Mouse (Mus musculus): Measurements from ENCODE around the gene Ctsll3. TPM values are rescaled to one million over a fixed set of nuclear protein-coding genes. Genes with fewer than 3 reads are reported as not detected.

The Ctsll3 gene
- polyA plus RNA-seq (2016; fragmentation: Nextera tagmentation; extraction: Ambion mirVana) = not detected in 2 replicates

DNA sequence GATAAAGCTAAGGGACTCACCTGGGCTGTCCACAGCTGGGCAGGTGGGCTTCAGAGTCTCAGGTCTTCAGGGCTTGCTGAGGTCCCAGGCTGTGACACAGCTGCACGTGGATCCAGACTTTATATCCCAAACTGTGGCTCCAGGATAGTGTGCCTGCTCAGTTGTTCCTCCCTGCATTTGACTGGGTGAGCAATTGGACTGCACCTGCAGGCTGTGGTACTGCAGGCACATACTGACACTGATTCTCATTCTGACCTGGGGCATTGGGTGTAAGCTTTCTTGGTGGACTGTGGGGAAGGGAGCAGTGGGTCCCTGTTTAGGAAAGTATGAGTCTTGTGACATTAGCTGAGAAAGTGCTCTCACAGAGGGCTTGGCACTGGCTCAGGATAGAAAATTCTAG lies at the start of gene Ctsll3:
Ctsll3 (minus strand) TSS at position 101 of the 400 bp plus-strand sequence.
- Histone ChIP-seq H3K4me3 (no peak within 1 kb of the TSS), H3K4me1 (replicated peaks) (no peaks in the 10 kb centered on the region), H3K36me3 (no peaks in the 10 kb centered on the region), H3K9me3 (no peaks in the 10 kb centered on the region), H3K27me3 (ENCODE audit: insufficient read depth, poor library complexity, severe bottlenecking) (no peaks in the 10 kb centered on the region), H3K27ac (no peak within 1 kb of the TSS)
- DNase-seq (ENCODE audit: low spot score) = no peak
- WGBS = 67% methylated on average over 1 of the region's 1 CpGs

DNA sequence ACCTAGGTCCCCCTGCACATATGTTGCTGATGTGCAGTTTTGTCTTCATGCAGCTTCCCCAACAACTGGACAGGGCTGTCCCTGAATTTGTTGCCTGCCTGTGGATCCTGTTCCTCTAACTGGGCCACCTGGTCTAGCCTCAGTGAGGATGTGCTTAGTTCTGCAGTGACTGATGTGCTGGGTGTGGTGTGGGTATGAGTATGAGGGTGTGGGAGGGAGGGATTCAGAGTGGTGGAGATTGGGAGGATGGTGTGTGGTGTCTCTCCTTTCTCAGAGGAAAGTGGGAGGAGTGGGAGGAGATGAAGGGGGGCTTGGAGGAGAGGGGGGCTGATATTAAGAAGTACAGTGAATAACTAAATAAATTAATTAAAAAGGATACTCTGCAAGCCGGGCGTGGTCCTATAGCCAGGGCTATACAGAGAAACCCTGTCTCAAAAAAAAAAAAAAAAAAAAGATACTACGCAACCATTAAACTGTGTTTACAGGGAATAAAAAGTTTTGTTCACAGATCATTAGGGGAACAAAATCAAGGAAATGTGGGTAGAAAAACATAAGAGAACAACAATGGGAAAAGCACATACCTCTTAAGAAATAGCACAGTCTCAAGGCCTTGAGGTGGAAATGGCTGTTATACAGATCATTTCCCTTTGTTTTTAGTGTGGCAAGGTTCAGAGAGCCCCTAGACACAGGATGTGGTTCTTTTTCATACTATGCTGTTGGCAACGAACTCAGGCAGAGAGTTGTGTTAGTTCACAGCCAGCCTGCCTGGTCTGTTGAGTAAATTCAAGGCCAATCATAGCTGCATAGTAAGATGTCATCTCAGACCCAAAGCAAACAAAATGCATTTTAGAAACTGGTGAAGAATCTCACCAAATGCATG lies 45.8 kb upstream of the Ctsll3 start:
- no peaks in the 10 kb centered on the region for H3K9me3 ChIP-seq
- H3K4me1 ChIP-seq (replicated peaks) = no peaks in the 10 kb centered on the region
- H3K27me3 ChIP-seq (ENCODE audit: insufficient read depth, poor library complexity, severe bottlenecking) = no peaks in the 10 kb centered on the region
- no peaks in the 10 kb centered on the region for H3K36me3 ChIP-seq
- no peak overlapping the region for H3K4me3 ChIP-seq
- whole genome bisulfite sequencing = 88% methylated on average over 4 of the region's 4 CpGs
- no peak for DNase-seq (ENCODE audit: low spot score)
- no peak overlapping the region for H3K27ac ChIP-seq

DNA sequence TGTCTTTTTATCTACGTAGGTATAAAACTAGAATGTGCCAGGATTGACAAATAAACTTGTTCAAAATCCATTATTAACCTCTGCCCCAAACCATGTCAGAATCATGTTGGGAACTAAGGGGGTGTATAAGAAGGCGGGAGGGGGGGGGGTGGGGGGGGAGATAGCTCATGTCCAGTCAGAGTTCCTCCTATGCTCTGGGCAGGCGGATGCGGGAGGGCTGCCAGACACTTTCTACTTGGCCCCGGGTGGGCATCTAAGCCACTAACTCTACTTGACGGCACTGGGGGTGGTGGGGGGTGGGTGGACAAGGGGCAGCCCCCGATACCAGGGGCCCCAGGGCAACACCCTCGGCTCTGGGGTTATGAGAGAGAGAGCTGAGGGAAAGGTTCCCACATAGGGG lies 40.5 kb upstream of the Ctsll3 start:
- no peaks in the 10 kb centered on the region for H3K36me3 ChIP-seq
- 87% methylated on average over 8 of the region's 8 CpGs for WGBS
- no peak overlapping the region for H3K27ac ChIP-seq
- H3K4me3 ChIP-seq = no peak overlapping the region
- H3K9me3 ChIP-seq = no peaks in the 10 kb centered on the region
- DNase-seq (ENCODE audit: low spot score) = no peak
- no peaks in the 10 kb centered on the region for H3K27me3 ChIP-seq (ENCODE audit: insufficient read depth, poor library complexity, severe bottlenecking)
- no peaks in the 10 kb centered on the region for H3K4me1 ChIP-seq (replicated peaks)

DNA sequence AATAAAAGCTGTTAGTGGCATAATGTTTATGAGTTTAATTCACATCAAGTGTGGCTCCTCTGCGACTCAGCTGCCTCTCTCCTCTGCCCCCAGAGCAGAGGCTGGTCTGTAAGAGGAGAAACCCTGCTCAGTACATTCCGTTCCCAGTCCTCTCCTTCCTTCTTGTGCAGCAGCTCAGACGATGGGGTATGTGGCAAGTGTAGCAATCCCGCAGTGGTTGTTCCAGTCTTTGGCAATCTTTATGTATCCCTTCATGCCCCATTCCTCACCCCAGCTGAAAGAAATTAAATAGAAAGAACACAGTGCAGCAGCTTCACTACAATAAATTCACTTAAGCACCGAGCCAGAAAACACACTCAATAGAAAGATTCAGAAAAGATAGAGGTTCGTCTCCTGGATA lies 40.1 kb upstream of the Ctsll3 start:
- WGBS = 85% methylated on average over 6 of the region's 6 CpGs
- H3K4me1 ChIP-seq (replicated peaks) = no peaks in the 10 kb centered on the region
- no peak overlapping the region for H3K4me3 ChIP-seq
- no peaks in the 10 kb centered on the region for H3K9me3 ChIP-seq
- no peak for DNase-seq (ENCODE audit: low spot score)
- no peak overlapping the region for H3K27ac ChIP-seq
- H3K36me3 ChIP-seq = no peaks in the 10 kb centered on the region
- no peaks in the 10 kb centered on the region for H3K27me3 ChIP-seq (ENCODE audit: insufficient read depth, poor library complexity, severe bottlenecking)

DNA sequence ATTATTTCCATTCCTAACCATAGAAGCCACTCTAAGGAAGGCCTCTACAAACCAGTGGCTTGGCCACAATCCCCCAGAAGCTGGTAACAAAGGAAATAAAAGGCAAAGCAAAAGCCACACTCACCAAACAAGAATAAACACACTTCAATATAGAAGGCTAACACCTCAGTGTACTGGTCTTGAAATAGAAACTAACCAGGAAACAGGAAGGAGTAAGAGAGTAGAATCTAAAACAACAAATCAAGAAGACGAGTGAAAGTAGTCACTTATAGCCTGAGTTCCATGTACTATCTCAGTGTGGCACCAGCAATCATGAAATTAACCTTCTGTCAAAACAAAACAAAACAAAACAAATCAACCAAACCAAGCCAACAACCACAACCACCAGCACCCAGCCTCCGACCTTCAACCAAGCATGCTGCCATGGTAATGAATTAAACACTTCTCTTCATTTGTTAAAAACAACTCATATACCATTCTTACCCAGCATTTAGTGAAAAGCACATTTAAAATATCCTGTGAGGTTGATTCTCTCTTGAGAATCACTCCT lies 36.8 kb upstream of the Ctsll3 start:
- Histone ChIP-seq H3K9me3 (no peaks in the 10 kb centered on the region), H3K4me3 (no peak overlapping the region), H3K27me3 (ENCODE audit: insufficient read depth, poor library complexity, severe bottlenecking) (no peaks in the 10 kb centered on the region), H3K4me1 (replicated peaks) (no peaks in the 10 kb centered on the region), H3K36me3 (no peaks in the 10 kb centered on the region), H3K27ac (no peak overlapping the region)
- DNase-seq (ENCODE audit: low spot score) = no peak
- WGBS = 80% methylated on average over 2 of the region's 2 CpGs

DNA sequence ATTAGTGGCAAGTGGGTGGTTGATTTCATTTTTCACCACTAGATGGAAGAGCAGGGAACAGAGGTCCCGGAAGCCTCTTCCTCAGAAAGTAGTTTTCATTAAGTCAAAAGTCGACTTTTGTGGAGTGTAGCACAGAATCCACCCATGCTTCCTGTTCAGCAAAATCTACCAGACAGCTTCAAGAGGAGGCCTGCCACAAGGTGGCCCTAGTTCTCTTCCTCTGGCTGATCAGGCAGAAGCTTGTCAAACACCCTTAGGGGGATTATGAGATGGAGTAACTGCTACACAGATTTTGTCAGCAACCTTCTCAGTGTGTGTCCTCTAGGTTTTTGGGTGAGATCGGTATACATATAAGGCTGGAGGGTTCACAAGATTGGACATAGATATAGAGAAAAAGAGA lies 23.4 kb upstream of the Ctsll3 start:
- DNase-seq (ENCODE audit: low spot score) = no peak
- H3K27me3 ChIP-seq (ENCODE audit: insufficient read depth, poor library complexity, severe bottlenecking) = no peaks in the 10 kb centered on the region
- 78% methylated on average over 3 of the region's 3 CpGs for WGBS

DNA sequence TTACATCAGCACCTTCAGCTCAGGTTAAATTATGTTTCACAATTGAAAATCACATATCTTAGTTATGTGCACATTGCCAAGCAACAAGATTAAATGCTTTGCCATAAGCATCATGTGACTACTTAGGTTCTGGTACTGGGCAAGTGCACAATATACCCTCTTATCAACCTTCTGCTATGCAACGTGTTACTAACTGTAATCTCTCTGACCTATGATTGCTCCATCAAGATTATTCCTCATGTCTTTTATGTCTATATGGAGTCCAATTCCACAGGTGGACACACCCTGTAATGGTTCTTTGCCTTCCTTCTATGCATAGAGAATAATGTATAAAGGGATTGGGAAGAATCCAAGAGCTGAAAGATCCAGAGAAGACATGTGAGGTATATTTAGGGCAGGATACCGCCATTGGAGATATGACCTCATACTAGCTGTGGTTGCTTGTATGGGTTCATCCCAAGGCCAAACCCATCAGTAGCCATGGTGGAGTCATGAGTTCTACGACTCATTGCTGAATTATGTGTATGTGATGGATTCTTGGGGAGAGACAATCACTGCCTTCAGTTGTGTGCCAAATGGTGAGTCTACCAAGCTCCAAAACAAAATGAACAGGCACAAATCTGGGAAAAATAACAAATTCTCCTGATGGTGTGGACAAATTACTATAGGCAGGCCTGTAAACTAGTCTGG lies 18.0 kb upstream of the Ctsll3 start:
- Histone ChIP-seq H3K36me3 (no peaks in the 10 kb centered on the region), H3K27ac (no peak overlapping the region), H3K4me1 (replicated peaks) (no peaks in the 10 kb centered on the region), H3K4me3 (no peak overlapping the region), H3K27me3 (ENCODE audit: insufficient read depth, poor library complexity, severe bottlenecking) (no peaks in the 10 kb centered on the region), H3K9me3 (no peaks in the 10 kb centered on the region)
- 82% methylated on average over 3 of the region's 3 CpGs for WGBS
- no peak for DNase-seq (ENCODE audit: low spot score)

More for the DNA sequence above, 23.4 kb upstream of the Ctsll3 start:
- Histone ChIP-seq H3K9me3 (no peaks in the 10 kb centered on the region), H3K4me3 (no peak overlapping the region), H3K4me1 (replicated peaks) (no peaks in the 10 kb centered on the region), H3K27ac (no peak overlapping the region), H3K36me3 (no peaks in the 10 kb centered on the region)

DNA sequence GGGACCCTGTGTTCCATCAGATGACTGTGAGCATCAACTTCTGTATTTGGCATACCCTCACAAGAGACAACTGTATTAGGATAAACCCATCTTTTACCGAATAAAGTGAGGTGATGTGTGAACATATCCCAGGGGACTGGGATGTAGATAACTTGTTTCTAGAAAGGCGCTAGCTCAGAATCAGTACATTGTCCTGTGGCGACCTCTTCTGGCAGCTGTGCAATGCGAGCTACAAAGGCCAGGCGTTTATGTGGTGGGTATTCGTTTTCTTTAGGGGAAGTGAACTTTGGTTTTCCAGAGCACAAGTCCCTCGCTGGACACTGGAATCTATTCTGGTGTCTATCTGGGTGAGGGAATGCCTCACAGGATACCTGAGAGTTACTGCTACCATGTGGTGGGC lies 16.8 kb upstream of the Ctsll3 start:
- peak; percentile 45 for DNase-seq (ENCODE audit: low spot score)
- Histone ChIP-seq H3K27me3 (ENCODE audit: insufficient read depth, poor library complexity, severe bottlenecking) (no peaks in the 10 kb centered on the region), H3K36me3 (no peaks in the 10 kb centered on the region), H3K4me3 (no peak overlapping the region), H3K27ac (no peak overlapping the region), H3K9me3 (no peaks in the 10 kb centered on the region), H3K4me1 (replicated peaks) (no peaks in the 10 kb centered on the region)
- WGBS = 17% methylated on average over 7 of the region's 7 CpGs

DNA sequence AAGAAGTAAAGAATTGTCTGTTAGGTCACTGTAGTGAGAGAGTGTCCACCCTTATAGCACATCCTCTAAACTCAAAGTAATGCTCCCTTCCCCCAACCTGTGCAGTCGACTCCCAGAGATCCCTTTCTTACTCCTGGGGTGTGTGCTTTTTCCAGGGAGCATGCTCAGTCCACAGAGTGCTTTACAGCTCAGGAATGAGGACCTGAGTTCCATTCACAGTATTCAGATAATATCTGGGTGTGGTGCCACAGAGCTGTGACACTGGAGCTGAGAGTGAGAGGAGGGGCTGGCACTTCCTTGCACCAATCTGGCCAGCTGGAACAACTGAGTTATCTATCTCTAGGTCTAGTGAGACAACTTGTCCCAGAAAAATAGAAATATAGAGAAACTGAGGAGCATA lies 11.1 kb upstream of the Ctsll3 start:
- no peaks in the 10 kb centered on the region for H3K4me1 ChIP-seq (replicated peaks)
- H3K4me3 ChIP-seq = no peak overlapping the region
- no peaks in the 10 kb centered on the region for H3K27me3 ChIP-seq (ENCODE audit: insufficient read depth, poor library complexity, severe bottlenecking)
- no peak for DNase-seq (ENCODE audit: low spot score)
- WGBS = 67% methylated on average over 1 of the region's 1 CpGs
- no peak overlapping the region for H3K27ac ChIP-seq
- H3K36me3 ChIP-seq = no peaks in the 10 kb centered on the region
- no peaks in the 10 kb centered on the region for H3K9me3 ChIP-seq

DNA sequence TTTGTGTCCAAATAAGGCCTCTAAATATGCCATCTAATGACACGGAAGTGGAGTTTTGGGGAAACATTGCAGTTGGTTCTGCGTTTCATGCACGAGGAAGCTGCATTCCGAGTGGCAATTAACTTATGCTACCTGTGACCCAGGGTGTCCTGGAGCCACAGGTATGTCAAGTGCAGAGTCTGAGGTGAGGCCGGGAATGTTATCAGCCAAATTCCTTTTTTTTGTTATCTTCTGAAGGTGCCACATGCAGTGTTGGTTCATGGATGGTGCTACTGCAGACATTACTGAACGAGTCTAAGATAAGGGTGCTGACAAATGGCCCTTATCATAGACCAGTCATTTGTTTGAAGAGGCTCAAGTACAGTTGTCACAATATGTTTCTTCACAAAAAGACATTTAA lies 10.1 kb upstream of the Ctsll3 start:
- Histone ChIP-seq H3K4me3 (no peak overlapping the region), H3K9me3 (no peaks in the 10 kb centered on the region), H3K4me1 (replicated peaks) (no peaks in the 10 kb centered on the region), H3K36me3 (no peaks in the 10 kb centered on the region), H3K27me3 (ENCODE audit: insufficient read depth, poor library complexity, severe bottlenecking) (no peaks in the 10 kb centered on the region), H3K27ac (no peak overlapping the region)
- no peak for DNase-seq (ENCODE audit: low spot score)
- WGBS = 89% methylated on average over 6 of the region's 6 CpGs

DNA sequence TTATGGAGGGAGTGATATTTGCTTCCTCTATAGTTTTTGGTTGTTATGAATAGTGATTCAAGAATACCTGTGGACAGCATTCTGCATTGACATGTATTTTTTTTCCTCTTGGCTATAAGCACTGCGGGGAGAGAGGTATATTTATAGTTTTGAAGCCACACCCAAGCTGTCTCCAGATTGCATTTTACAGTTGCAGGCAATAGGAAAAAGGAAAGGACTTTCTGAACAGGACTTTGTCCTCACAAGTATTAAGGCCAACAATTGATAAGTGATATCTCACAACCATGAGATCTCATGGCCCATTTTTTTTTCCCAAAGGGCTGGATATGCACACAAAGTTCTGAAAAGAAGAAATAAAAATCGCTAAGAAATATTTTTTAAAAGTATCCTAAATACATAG lies 7.0 kb upstream of the Ctsll3 start:
- Histone ChIP-seq H3K27me3 (ENCODE audit: insufficient read depth, poor library complexity, severe bottlenecking) (no peaks in the 10 kb centered on the region), H3K9me3 (no peaks in the 10 kb centered on the region), H3K36me3 (no peaks in the 10 kb centered on the region), H3K4me1 (replicated peaks) (no peaks in the 10 kb centered on the region), H3K4me3 (no peak overlapping the region), H3K27ac (no peak overlapping the region)
- 80% methylated on average over 2 of the region's 2 CpGs for WGBS
- DNase-seq (ENCODE audit: low spot score) = no peak

DNA sequence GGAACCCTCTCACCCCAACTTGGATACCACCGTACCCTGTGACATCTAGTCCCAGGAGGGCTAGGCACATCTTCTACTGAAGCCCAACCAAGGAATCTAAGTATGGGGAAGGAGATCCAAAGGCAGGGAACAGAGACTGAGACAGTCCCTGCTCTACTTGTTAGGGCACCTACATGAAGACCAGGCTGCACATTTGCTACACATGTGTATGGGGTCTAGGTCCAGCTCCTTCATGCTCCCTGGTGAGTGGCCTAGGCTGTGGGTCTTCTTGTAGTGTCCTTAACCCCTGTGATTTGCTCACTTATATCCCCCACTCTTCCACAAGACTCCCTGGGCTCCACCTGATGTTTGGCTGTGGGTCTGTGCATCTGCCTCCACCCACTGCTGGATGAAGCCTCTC lies 13.2 kb downstream of the Ctsll3 start:
- Histone ChIP-seq H3K4me3 (no peak overlapping the region), H3K36me3 (no peaks in the 10 kb centered on the region), H3K9me3 (no peaks in the 10 kb centered on the region), H3K27me3 (ENCODE audit: insufficient read depth, poor library complexity, severe bottlenecking) (no peaks in the 10 kb centered on the region), H3K27ac (no peak overlapping the region), H3K4me1 (replicated peaks) (no peaks in the 10 kb centered on the region)
- WGBS = 77% methylated on average over 1 of the region's 1 CpGs
- DNase-seq (ENCODE audit: low spot score) = no peak

DNA sequence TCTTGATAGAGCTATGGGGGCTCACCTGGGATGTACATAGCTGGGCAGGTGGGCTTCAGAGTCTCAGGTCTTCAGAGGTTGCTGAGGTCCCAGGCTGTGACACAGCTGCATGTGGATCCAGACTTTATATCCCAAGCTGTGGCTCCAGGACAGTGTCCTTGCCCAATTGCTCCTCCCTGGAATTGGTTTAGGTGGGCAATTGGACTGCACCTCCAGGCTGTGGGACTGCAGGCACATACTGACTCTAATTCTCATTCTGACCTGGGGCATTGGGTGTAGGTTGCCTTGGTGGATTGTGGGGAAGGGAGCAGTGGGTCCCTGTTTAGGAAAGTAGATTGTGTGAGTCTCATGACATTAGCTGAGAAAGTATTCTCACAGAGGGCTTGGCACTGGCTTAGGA lies 16.4 kb downstream of the Ctsll3 start, which contains the start of gene BC051665:
BC051665 (minus strand) TSS at position 101 of the 400 bp plus-strand sequence.
- Histone ChIP-seq H3K4me3 (no peak within 1 kb of the TSS), H3K27ac (no peak within 1 kb of the TSS), H3K4me1 (replicated peaks) (no peaks in the 10 kb centered on the region), H3K9me3 (no peaks in the 10 kb centered on the region), H3K27me3 (ENCODE audit: insufficient read depth, poor library complexity, severe bottlenecking) (no peaks in the 10 kb centered on the region), H3K36me3 (no peaks in the 10 kb centered on the region)
- DNase-seq (ENCODE audit: low spot score) = no peak
